In the genomic region with DNA sequence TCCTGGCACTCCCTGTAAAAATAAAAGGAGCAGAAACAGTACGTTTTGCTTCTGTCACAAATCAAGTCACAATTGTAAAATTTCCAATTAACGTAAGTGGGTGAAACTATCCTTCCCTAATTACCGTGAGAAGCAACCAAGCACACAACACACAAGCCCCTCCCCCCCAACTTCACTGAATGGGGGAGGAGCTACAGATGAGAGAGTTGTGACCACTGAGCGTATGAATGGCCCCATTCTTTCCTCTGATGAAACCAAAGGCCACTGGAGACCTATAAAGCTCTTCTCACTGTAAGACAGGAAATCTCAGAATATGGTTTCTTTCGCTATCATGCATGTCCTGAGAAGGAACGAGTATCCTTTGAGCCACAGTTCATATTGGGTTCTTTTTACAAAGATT, we compare ENCODE assay signal across 21 mouse cellular contexts.
A peak's percentile ranks its signal among the peaks of the same experiment; 100 is the strongest.
DNase-seq lines count a peak whose midpoint lies in the region; ATAC-seq lines count a peak whose summit lies in the region.
"Had no signal": no experiment of that assay in that cellular context is flagged by ENCODE, and none has a peak within 500 bp of the region (broad histone marks: within the 10 kb centered on the region; RNA-seq: fewer than 3 reads in every experiment).

No protein-coding gene starts in this region.

- H3K4me2 ChIP-seq in forebrain, embryonic 14.5 days (ENCODE audit: low read length), result no peak overlapping the region
- H3K4me2 ChIP-seq: embryonic facial prominence, embryonic 12.5 days; heart, embryonic 13.5 days; hindbrain, embryonic 15.5 days had no signal

- H3K4me1 ChIP-seq in forebrain, embryonic 14.5 days (ENCODE audit: control insufficient read depth, insufficient read depth, low read length), result no peaks in the 10 kb centered on the region
- peaks cover 20% of the 10 kb centered on the region for H3K4me1 ChIP-seq in forebrain, embryonic 10.5 days
- H3K4me1 ChIP-seq: embryonic facial prominence, embryonic 12.5 days; heart, embryonic 13.5 days; hindbrain, embryonic 15.5 days had no signal

- no peak for ATAC-seq in forebrain, embryonic 14.5 days
- ATAC-seq: CD4-positive, CD25-positive, alpha-beta regulatory T cell, adult 4 months; intestine, embryonic 16.5 days had no signal

- H3K27ac ChIP-seq in forebrain, embryonic 14.5 days (ENCODE audit: low read depth, low read length), result no peak overlapping the region
- H3K27ac ChIP-seq in forebrain, embryonic 10.5 days, result no peak overlapping the region
- H3K27ac ChIP-seq: embryonic facial prominence, embryonic 12.5 days; gastrocnemius, adult 2 months; heart, embryonic 13.5 days; hindbrain, embryonic 15.5 days had no signal

- H3K9ac ChIP-seq in forebrain, embryonic 14.5 days (ENCODE audit: low read length), result no peak overlapping the region
- H3K9ac ChIP-seq: embryonic facial prominence, embryonic 12.5 days; heart, embryonic 13.5 days; hindbrain, embryonic 15.5 days had no signal

- no peaks in the 10 kb centered on the region for H3K9me3 ChIP-seq in forebrain, embryonic 14.5 days (replicated peaks; ENCODE audit: control insufficient read depth, low read length)
- no peaks in the 10 kb centered on the region for H3K9me3 ChIP-seq in forebrain, embryonic 10.5 days
- H3K9me3 ChIP-seq: embryonic facial prominence, embryonic 12.5 days; heart, embryonic 13.5 days; hindbrain, embryonic 15.5 days had no signal

- WGBS in forebrain, embryonic 14.5 days, result 33% methylated on average over 6 of the region's 6 CpGs
- 72% methylated on average over 6 of the region's 6 CpGs for WGBS in forebrain, embryonic 10.5 days

- H3K27me3 ChIP-seq in forebrain, embryonic 14.5 days (replicated peaks; ENCODE audit: control insufficient read depth, insufficient read depth, low read length), result no peaks in the 10 kb centered on the region
- no peaks in the 10 kb centered on the region for H3K27me3 ChIP-seq in forebrain, embryonic 10.5 days (ENCODE audit: poor library complexity, severe bottlenecking)
- H3K27me3 ChIP-seq: embryonic facial prominence, embryonic 12.5 days; heart, embryonic 13.5 days; hindbrain, embryonic 15.5 days had no signal

- no peak overlapping the region for H3K4me3 ChIP-seq in forebrain, embryonic 14.5 days (ENCODE audit: low read depth, low read length)
- H3K4me3 ChIP-seq in forebrain, embryonic 10.5 days, result no peak overlapping the region
- H3K4me3 ChIP-seq: embryonic facial prominence, embryonic 12.5 days; gastrocnemius, adult 2 months; heart, embryonic 13.5 days; hindbrain, embryonic 15.5 days had no signal

- no peaks in the 10 kb centered on the region for H3K36me3 ChIP-seq in forebrain, embryonic 14.5 days (ENCODE audit: control insufficient read depth, insufficient read depth, low read length)
- no peaks in the 10 kb centered on the region for H3K36me3 ChIP-seq in forebrain, embryonic 10.5 days (replicated peaks)
- H3K36me3 ChIP-seq: embryonic facial prominence, embryonic 12.5 days; G1E; heart, embryonic 13.5 days; hindbrain, embryonic 15.5 days had no signal

- peak; percentile 11 for DNase-seq in embryo, embryonic 10 days (ENCODE audit: low spot score)
- DNase-seq in embryo, embryonic 9.5 days (ENCODE audit: extremely low spot score), result no peak
- peak; percentile 31 for DNase-seq in forebrain, embryonic 14.5 days (ENCODE audit: low spot score)
- DNase-seq in forebrain, embryonic 10.5 days (ENCODE audit: extremely low spot score, low spot score), result no peak
- DNase-seq in retina, embryonic 14.5 days (ENCODE audit: low spot score), result peak; percentile 51
- no peak for DNase-seq in ovary, adult 18-20 months (ENCODE audit: low spot score)
- DNase-seq in heart, adult 18-20 months, result no peak
- DNase-seq: adrenal gland, postnatal 10 days; B cell, adult 2 months; cerebellum, adult 18-20 months; cerebellum, postnatal 10 days; gastrocnemius, adult 2 months; gastrocnemius, postnatal 25 days; heart, postnatal 36 days; kidney, adult 2 months had no signal

Comparison
In these comparisons a context has a peak if more than half of its experiments do, and no peak if none do; other contexts are left out.
1. DNase-seq: peak in embryo, embryonic 10 days (single experiment), forebrain, embryonic 14.5 days (single experiment) and retina, embryonic 14.5 days (single experiment); none in embryo, embryonic 9.5 days (single experiment), forebrain, embryonic 10.5 days (single experiment), ovary, adult 18-20 months (single experiment) and heart, adult 18-20 months (0 of 2).